Mouse (Mus musculus) olfactory bulb, adult 2 months (tissue): Measurements from ENCODE around the gene Opn1sw.

ENCODE experiments used
- CTCF ChIP-seq: fragments of 200-500 bp; IDR thresholded peaks from 2 replicates; pipeline ENCODE4 v1.5.1; 2012; ENCODE audit warnings: low read depth, mild to moderate bottlenecking, low read length, moderate library complexity; ENCODE audit not compliant: insufficient read depth
- POLR2A ChIP-seq: fragments of 200-500 bp; IDR thresholded peaks from 2 replicates; pipeline ENCODE4 v1.6.1; 2012; ENCODE audit warnings: mild to moderate bottlenecking, low read depth, low read length, moderate library complexity; ENCODE audit not compliant: insufficient read depth

DNA sequence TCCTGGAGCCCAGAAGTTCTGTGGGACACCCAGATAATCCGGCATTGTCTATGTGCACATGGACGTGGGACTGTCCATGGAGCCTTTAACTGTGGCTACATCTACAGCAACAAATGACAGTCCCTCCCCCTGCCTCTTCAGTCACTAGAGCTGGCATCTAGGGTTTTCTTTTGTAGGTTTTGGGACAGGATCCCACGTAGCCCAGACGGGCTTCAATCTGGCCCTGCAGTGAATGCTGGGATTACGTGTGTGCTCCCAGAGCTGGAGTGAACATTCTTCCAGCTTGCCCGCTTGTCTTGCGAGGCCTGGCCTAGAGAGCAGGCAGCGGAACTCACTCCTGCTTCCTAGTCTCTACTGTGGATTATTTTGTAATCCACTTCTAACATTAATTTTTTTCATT, 36.9 kb upstream of the Opn1sw start:
- TF ChIP-seq CTCF (no peak), POLR2A (no peak)
